Mouse (Mus musculus): ENCODE measurements at regions not wholly inside any gene's neighbourhood (a gene's known extent, or its start where the extent isn't known, plus 50 kb on each side); places are given as distances from the start of the nearest gene placed in this dataset.
A peak's percentile ranks its signal among the peaks of the same experiment; 100 is the strongest.

DNA sequence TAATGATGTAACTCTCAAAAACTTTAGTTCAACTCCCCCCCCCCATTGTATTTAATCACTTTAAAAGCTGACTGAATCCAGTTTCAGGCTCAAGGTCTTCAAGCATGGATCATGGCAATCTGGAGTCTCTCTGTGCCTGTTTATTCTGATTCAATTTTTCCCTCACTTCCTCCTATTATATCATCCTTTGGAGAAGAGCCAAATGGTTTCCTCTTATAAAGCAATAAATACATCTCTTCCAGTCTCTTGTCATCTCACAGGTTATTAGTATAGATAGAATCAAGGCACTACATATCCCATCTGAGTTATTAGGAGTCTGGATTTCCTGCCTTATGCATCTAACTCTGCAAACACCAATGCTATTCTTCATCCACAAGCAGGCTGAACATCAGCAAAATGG lies 530.2 kb upstream of the Pdcd1 start:
- DNase-seq = no peak

DNA sequence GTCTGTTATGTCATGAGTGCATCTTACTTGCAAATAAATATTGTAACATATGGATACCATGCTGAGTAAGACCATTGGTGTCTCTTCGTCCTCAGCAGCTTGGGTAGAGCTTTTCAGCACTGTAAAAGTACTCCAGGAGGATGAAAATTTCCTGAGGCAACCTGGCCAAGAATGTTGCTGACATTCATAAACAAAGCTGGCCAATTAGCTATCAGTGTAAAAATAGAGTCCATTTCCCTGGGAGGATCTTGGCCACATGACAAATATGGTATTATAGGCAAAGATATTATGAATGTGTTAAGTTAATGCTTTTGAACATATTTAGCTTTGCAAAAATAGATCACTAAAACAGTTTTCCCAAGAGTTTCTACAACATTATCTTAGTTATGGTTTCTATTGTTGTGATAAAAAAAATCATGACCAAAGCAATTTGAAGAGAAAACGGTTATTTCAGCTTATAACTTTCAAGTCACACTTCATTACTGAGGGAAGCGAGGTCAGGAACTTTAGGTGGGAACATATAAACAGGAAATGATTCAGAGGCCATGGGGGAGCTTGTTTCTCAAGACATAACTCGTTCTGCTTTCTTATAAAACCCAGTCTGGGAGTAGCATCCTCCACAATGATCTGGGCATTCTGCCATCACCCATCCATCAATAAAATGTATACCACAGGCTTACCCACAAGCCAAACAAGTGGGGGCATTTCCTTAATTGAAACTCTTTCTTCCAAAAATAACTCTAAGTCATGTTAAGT lies 529.5 kb upstream of the Pdcd1 start:
- DNase-seq = peak in 1 of 2 experiments; percentile 24

DNA sequence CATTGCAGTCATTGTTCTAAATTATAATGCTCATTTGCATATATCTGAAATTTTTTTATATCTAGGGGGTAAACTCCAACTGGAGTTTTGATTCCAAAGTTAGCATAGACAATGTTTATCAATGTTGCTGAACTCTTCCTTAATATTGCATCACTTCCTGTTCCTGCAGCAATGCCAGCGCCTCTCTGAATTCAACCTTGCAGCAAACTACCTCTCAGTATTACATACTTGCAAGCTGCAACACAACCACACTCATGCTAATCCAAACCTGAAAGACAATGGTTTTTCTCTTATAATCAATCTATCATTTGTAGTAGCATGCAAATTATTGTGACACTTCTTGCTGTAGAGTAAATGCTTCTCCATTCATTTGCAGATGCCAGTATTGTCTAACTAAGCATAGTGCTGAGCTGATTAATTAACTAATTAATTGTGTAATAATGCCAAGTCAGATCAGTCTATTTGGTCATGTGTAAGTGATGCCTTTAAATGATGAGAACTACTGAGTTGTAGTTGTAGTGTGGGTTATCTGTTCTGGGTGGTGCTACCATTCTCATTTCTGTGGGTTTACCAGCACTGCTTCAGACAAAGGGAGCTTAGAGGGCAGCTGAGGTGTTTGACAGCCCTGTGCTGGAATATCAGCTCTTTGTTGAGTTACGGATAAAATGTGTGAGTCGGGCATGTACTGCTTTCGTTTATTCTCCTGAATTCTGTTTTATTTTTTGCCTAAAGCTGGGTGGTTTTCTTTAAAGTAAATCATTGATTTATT lies 480.6 kb upstream of the Pdcd1 start:
- DNase-seq = no peak

DNA sequence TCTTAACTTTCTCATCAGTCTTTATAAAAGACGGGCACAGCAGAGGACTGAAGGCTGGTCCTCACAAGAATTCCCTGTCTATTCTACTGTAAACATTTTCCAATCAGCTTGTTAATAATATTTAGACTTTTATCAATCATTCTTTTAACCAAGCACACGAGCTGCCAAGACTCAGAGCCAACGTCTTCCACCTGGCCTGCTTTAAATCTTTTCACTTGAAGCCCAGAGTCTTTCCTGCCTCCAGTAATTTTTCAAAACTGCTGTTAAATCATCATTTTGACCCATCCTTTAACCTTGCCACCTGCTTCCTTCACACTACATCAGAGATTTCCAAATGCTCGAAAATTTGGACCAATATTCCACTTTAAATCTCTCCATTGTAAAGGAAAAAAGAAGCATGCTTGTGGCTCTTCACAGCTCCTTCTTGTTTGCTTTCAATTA lies 451.7 kb upstream of the Pdcd1 start:
- DNase-seq = no peak

DNA sequence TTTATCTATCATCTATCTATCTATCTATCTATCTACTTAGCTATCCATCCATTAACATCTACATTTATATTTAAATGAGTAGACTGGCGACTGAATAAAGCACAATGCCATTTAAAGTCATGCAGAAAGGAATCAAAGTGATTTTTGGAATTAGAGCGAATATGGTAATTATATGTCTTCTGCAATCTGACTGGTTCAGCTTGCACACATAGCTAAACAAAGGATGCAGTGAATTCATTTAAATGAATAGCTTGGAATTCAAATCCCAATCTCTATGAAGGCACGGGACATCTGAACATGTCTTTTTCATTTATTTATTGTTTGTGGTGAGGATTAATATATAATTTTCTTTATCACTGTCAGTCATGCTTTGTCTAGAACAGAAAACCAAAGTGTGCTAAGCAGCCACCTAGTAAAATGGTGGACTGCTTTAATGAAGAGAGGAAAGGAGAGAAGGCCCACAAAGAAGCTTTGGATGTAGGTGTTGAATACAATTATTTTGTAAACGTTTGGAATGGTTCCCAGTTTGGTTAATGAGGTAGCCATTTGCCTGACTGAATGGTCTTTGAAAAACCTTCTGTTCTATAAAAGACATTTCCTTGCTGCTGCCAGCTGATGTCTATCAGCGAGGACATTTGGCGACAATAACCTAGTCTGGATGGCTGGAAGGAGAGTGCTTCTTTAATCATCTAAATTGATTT lies 451.2 kb upstream of the Pdcd1 start:
- no peak for DNase-seq

DNA sequence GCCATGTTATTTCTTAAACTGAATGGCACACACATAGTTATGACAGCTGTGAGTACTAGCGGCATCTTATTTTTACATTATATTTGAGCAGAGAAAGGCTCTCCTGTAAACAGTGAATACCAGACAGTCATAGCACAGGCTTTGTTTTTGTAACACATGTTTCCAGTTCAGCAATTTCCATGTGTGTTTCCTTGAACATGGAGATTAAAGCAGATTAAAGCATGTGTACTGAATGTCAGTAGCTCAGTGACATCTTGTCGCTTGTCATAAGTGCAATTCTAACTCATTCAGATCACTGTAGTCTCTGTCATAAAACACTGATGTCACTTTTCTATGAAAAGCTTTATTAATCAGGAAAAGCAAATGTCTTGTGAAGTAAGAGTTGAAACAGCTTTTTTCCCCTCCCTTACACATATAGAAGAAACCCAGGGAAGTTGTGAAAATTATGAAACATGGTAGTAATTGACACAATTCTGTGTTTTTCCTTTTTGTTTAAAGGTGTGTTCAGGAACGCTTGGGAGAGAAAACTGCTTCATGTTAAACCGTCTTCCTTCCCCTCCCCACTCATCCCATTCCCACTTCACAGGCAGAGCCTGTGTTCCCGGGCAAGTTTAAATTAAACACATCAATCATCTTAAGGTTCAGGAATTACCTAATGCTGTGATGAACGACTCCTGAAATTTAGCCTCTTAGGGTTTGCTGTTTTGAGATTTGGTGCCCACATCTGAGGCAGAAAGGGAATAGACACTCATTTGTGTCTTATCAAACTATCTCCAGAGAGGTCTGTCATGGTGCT lies 449.9 kb upstream of the Pdcd1 start:
- DNase-seq = no peak

DNA sequence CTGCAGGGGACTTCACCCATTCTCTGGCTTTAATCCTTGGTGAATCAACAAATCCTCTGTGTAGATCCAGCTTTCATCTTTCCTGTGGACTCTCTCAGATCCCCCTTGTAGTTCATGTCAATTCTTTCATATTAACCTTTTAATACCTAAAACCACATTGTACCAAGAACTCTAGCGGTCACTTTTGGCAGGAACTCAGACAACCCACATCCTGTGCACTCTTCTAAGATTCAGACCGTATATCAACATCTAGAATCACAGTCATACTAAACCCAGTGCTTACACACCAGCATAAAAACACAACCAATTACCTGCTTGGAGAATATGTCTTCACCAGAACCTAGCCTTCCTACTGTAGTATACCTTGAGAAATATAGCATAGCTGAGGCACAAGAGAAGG lies 444.6 kb upstream of the Pdcd1 start:
- no peak for DNase-seq

DNA sequence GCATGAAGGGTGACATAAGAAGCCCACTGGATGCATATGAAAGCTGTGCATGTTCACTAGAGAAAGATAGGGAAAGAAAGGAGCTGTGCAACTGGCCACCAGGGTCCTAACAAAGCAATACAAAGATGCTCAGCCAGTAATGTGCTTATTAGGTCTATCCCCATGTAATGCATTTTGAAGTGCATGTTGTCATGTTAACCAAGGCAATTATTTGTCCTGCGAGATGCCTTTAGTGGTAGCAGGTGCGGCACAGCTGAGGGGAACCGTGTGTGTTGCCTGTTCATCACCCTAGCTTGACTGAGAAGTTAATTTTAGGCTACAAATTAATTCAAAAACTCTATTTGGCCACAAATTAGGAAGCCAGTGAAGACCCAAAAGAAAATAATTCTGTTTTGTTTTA lies 444.0 kb upstream of the Pdcd1 start:
- DNase-seq = no peak

DNA sequence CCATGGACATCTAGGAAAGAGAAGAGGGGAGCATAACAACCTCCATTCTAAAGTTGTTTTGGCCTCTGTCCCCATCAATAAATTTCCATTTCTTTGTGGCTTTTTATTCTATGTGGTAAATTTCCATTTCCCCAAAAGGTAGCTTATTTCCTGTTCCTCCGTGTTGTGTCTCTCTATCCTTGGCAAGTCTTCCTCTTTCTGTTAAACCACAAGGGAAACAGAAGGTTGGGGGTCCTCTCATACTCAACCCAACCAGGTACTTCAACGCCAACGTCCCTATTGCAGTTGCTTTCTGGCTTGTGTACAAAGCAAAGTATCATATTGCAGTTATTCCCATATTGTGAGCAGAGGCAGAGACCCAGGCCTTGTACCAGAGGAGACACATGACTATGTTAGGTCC lies 434.7 kb upstream of the Pdcd1 start:
- no peak for DNase-seq

DNA sequence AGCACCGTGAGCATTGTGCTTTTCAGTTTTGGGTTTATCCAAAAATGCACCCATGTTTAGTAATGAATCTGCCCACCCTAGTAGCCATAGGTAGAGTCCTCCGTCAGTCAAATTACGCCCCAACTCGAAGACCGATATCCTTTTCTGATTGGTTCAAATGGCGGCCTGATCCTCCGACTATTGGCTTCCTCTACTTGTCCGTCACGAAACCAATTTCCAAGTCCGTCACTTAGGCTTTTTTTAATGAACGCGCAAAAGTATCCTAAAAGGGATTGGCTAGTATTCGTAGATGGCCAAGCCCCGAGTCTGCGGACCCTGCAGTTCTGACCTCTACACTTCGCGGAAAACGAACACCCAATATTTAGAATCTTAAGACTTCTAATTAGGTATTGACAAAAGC lies 417.5 kb upstream of the Pdcd1 start:
- peak; percentile 59 for DNase-seq

DNA sequence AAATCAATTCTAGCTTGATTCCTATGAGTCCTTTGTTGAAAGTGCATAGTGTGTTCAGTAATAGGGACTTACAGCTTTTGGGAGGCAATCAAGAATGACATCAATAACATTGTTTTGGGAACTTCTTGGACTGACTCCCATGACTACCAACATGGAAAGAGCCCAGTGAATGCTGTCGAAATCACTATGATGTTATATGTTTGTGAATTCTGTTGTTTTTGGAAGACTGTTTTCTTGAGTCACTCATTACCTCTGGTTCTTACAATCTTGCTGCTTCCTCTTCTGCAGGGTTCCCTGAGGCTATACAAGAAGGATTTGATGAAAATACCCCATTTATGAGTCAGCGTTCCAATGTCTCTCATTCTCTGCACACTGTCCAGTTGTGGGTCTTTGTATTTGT lies 371.4 kb upstream of the Pdcd1 start:
- DNase-seq = no peak

DNA sequence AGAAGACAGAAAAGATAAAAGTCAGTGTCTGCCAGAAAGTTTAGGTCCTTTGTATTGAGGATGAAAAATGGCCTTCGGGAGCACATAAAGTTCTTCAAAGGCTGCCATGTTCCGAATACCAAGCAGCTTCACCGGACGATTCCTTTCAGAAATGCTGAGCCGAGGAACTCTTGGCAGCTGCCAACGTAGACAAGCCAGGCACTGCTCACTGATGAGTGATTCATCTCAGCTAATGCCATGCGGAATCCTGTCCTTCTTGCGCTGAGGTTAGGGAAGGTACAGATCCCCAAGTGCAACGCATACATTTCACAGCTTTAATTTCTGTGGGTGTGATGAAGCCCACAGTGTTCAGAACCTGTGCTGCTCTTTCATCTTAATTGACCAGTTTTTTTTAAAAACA lies 360.7 kb upstream of the Pdcd1 start:
- DNase-seq = no peak

DNA sequence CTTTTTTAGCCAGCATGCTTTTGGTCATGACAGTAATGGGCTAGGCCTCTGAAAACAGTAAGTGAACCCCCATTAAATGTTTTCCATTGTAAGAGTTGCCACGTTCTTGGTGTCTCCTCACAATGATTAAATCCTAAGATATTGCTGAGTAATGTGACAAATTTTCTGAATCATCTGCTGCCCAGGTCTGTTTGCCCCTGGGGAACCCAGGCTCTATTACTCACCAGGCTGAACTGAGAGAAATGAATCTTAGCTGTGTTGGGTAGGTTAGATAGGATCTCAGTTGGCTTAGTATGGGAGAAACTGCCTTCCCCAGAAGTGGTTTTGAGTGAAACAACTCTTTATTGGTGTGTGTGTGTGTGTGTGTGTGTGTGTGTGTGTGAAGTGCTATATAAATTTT lies 314.3 kb upstream of the Pdcd1 start:
- DNase-seq = no peak

DNA sequence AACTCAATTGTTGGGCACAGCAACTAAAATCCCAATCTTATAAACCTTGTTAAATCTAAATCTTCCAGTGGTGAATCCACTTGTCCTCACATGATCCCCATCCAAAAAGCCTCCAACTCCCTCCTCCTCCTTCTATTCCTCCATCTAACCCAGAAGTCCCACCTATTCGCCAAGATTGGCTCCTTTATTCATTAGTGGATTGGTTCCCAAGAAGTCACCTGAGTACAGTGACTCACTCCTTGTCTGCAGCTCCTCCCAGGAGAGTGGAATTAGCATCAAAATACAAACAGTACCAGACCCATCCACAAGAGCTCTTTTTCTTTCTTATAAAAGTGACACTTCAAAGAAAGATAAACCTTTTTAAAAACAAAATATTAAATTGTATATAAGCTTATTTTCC lies 304.6 kb upstream of the Pdcd1 start:
- no peak for DNase-seq

DNA sequence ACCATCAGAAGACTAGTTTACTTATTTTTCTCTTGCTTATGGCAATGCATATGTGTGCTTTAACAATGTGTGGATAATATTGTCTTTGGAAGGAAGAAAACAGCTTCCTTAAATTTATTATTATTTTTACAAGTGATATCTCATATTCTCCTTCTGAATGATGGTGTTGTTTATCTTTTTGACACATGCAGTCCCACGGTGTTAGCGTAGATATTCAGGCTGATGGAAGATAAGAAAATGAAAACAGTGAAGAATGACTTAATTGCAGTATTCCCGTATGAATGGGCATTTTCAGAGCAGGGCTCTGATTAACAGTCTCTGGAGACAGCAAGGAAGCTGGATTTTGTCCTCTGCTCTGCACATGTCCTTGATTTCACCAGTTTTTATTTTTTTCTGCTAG lies 303.5 kb upstream of the Pdcd1 start:
- DNase-seq = no peak

DNA sequence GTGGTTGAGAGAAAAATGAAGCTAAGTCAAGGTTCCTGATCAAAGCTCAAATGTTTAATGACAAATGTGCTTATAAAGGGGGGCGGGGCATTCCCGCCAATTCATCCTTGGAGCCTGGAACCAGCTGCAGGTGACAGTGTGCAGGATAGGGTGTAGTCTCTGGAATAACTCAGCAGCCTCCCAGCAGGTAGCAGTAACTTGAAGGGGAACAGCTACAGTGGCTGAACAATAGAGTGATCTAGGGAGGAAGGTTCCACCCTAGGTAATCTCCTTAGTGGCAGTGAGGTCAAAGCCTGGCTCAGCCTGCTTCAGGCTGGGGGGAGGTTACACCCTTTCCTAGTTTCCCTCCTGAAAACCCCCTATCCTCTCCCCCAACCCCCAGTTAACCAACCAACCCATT lies 290.2 kb upstream of the Pdcd1 start:
- DNase-seq = no peak

DNA sequence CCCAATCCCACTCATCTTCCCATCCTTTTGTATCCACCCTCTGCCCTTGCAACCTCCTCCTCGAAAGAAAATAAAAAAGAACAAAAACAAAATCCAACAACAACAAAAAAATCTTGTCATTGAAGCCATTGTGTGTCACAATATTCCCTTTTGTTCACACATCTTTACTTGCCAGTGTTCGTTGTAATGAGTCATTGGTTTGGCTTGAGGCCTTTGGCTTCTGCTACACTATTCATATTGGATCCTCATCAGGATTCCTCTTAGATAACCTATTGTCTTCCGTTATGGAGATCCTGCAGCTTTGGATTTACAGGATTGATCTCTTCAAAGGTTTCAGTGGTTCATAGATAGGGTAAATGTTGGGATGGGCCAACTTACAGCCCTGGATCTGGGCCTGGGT lies 288.9 kb upstream of the Pdcd1 start:
- DNase-seq = no peak

DNA sequence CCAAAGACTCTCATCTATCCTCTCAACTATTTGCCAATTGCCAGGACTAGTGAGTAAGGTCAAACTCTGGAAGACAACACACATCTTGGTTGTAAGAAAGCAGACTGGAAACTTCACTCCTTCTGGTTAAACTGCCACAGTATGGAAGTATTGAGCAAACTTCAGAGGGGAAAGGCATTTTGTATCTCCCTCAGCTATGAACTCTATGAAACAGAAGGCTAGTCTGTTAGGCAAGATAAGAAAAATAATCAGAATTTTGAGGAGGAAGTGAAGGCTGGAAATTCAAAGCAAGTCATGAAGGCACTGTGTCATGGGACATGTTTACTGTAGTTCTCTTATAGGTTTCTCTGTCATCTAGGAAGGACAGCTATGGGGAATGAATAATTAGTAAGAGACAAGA lies 265.7 kb upstream of the Pdcd1 start:
- DNase-seq = no peak

DNA sequence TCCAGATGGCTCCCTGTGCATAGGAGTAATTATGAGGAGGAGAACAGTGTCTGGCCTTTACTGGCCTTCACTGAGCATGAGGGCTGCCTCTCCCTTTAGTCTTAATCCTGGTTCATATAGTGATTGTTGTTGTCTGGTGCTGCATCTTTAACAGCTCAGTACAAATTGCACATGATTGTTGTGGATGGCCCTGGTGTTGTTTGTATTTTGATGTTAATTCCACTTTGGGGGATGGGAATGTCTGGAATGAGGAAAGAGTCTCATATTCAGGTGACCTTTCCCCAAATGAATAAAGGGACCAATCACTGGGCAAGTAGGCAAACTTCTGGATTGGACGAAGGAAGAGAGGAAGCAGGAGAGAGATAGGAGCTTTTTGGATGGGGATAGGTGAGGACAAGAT lies 246.0 kb upstream of the Pdcd1 start:
- DNase-seq = no peak

DNA sequence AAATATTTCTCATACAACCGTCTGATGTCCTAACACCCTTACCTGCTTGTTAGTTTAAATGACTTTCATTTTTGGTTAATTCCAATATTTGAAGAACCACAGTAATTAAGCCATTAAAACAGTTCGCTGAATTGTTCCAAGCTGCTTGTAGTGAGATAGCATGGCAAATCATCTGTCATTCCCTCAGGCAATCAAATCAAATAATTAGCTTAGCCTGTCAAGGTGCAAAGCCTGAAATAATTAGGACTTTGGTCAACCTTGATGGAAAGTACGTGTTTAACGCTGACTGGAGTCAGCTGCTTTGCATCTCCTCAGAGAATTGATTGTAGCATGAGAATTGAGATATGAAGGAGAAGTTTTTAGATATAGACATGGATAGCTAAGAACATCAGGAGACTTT lies 220.2 kb upstream of the Pdcd1 start:
- no peak for DNase-seq

DNA sequence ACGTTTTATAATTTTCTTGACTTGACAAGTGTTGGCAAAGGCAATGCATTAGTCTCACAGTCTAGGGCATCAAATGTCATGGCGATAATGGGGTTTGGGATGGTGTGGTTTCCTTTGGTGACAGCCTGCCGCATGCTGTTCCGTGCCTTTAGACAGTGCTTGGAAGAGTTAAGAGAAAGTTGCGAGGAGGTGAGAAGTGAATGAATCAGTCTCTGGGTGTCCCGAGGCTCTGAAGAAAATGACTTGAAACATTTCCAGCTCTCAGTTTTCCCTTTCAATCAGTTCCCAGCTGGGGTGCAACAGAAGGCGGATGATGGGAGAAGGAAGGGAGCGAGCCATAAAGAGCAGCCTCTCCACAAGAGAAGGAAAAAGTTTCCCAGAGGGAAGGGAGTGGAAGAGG lies 211.0 kb upstream of the Pdcd1 start:
- no peak for DNase-seq

DNA sequence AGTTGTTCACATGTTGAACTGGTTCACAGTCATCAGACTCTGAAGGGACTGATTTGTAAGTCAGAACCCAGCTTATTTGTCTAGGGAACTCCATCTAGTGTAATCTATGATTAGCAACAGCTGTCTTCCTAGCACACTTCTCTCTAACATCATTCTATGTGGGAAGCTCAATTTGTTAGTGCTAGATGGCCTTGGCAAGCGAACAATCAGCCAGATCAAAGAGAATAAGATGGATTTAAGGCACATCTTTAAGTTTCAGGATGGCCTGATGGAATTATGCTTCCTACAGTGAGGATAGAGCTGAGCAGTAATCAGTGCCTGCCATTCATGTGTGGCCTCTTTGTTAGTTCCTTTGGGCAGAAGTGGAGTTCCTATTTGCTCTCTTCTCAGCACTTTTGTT lies 183.1 kb upstream of the Pdcd1 start:
- DNase-seq = no peak

DNA sequence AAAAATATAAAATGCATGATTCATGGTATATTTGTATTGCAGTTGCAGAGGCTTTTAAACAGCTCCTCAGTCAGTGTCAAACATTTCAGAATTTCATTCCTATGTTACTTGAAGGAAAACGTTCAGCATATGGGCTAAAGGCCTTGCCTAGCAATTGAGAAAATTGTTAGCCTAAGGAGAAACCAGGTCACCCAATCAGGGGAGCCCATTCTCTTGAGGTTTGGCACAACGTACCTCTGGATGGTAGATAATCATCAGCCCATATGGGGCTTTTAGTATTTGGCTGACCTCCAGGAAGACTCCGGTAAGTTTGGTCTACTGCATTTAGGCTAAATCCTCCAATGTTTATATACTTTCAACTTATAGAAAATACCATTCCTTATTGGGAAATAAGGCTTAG lies 168.7 kb upstream of the Pdcd1 start:
- no peak for DNase-seq
